Mouse (Mus musculus) forebrain, embryonic 13.5 days (tissue): Measurements from ENCODE around the gene Oxld1. TPM values are rescaled to one million over a fixed set of nuclear protein-coding genes. Genes with fewer than 3 reads are reported as not detected.
A peak's percentile ranks its signal among the peaks of the same experiment; 100 is the strongest.

Experiments
- ATAC-seq: fragments of 200-750 bp; cut with Nextera tagmentation; 2 replicates; pipeline ENCODE4 v1.8.0; 2017
- H3K27ac ChIP-seq: fragments of 300-500 bp; sonication (generic); 2 replicates; pipeline ENCODE4 v1.5.1; 2015; ENCODE audit warnings: inconsistent platforms, mild to moderate bottlenecking, moderate library complexity
- H3K27me3 ChIP-seq: fragments of 300-500 bp; sonication (generic); 2 replicates; pipeline ENCODE4 v1.6.1; 2015; ENCODE audit warnings: mild to moderate bottlenecking, inconsistent platforms
- H3K36me3 ChIP-seq: fragments of 300-500 bp; sonication (generic); 2 replicates; pipeline ENCODE4 v1.6.1; 2015; ENCODE audit warnings: mild to moderate bottlenecking, inconsistent platforms; ENCODE audit not compliant: poor library complexity, severe bottlenecking
- H3K4me1 ChIP-seq: fragments of 300-500 bp; sonication (generic); 2 replicates; pipeline ENCODE4 v1.6.1; 2015; ENCODE audit warnings: inconsistent platforms
- H3K4me2 ChIP-seq: fragments of 300-500 bp; sonication (generic); 2 replicates; pipeline ENCODE4 v1.6.1; 2015; ENCODE audit warnings: inconsistent platforms, mild to moderate bottlenecking, moderate library complexity
- H3K4me3 ChIP-seq: fragments of 300-500 bp; sonication (generic); 2 replicates; pipeline ENCODE4 v1.5.1; 2015; ENCODE audit warnings: mild to moderate bottlenecking, inconsistent platforms
- H3K9ac ChIP-seq: fragments of 300-500 bp; sonication (generic); 2 replicates; pipeline ENCODE4 v1.6.1; 2015; ENCODE audit warnings: mild to moderate bottlenecking, inconsistent platforms
- H3K9me3 ChIP-seq: fragments of 300-500 bp; sonication (generic); replicated peaks from 2 replicates; pipeline ENCODE4 v1.6.1; 2016; ENCODE audit warnings: inconsistent platforms
- WGBS: fragments of 180-500 bp; shearing (Covaris S2); methylation state at CpG from one replicate; pipeline ENCODE4 v1.1.7; 2015; 5-methylcytosine and 5-hydroxymethylcytosine counted together
- polyA plus RNA-seq: library from polyadenylated mRNA; unstranded; fragments of >200 nt; fragmentation: Nextera tagmentation; extraction: Ambion mirVana; gene quantifications from 2 replicates; pipeline ENCODE4 v1.2.1, GENCODE M21; 2015

Oxld1 gene
- polyA plus RNA-seq, 1 experiment from 2014 or later, result 10.7 TPM

- Histone ChIP-seq H3K36me3 (peaks cover 65% of the 10 kb centered on the region), H3K4me1 (peaks cover 27% of the 10 kb centered on the region), H3K4me2 (peak overlapping the region; percentile 93), H3K27me3 (no peaks in the 10 kb centered on the region), H3K9me3 (no peaks in the 10 kb centered on the region), H3K27ac (peak overlapping the region; percentile 15; the same call in 1 of the 2 replicates), H3K9ac (peak overlapping the region; percentile 91), H3K4me3 (peak overlapping the region; percentile 95)
- 2% methylated on average over 33 of the region's 33 CpGs for WGBS
- ATAC-seq, result peak; percentile 71
Measured at GRCm38 (mm10) chr11:120467736-120468092, 9.8 kb upstream of the Oxld1 start.

GRCm38 (mm10) chr11:120467051-120467735 is 9.3 kb upstream of the Oxld1 start, which contains the start of gene Arl16:
TSS of gene Arl16 (minus strand) at chr11:120467607.
- ATAC-seq, result peak; percentile 100
- under 1% methylated on average over 54 of the region's 54 CpGs for WGBS

DNA sequence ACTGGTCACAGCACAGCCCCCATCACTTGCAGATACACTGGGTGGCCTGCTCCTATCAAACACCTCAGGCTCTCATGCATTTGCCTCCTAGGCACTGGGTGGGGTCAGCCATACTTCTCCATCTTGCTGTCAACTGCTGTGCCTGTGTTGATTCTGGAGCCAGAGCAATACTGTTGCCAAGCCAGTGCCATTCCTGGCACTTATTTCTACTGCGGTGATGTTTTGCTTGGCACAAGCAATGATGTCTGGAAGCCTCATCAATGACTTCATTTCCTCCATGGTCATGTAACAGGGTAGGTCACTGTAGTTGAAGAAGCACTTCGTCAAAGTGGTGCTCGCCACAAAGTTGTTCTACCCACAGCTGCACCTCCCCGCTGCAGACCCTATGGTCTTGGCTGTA is 7.7 kb upstream of the Oxld1 start:
- no peak for ATAC-seq
- peak overlapping the region; percentile 95; the same call in 1 of the 2 replicates for H3K4me3 ChIP-seq
- H3K36me3 ChIP-seq, result peaks cover 65% of the 10 kb centered on the region
- no peaks in the 10 kb centered on the region for H3K9me3 ChIP-seq
- no peak overlapping the region for H3K27ac ChIP-seq
- 0 out of 2 replicates have a peak overlapping the region, but pooled peaks have one; percentile 96 for H3K9ac ChIP-seq
- H3K4me1 ChIP-seq, result peaks cover 27% of the 10 kb centered on the region
- H3K27me3 ChIP-seq, result no peaks in the 10 kb centered on the region
- peak overlapping the region; percentile 93 for H3K4me2 ChIP-seq
- 92% methylated on average over 4 of the region's 4 CpGs for WGBS

More at GRCm38 (mm10) chr11:120467051-120467735, 9.3 kb upstream of the Oxld1 start, which contains the start of gene Arl16:
- Histone ChIP-seq H3K4me2 (peak within 1 kb of the TSS; percentile 93), H3K9ac (peak within 1 kb of the TSS; percentile 96), H3K4me3 (peak within 1 kb of the TSS; percentile 95), H3K27me3 (no peaks in the 10 kb centered on the region), H3K36me3 (peaks cover 65% of the 10 kb centered on the region), H3K4me1 (peaks cover 27% of the 10 kb centered on the region), H3K27ac (peak within 1 kb of the TSS; percentile 79), H3K9me3 (no peaks in the 10 kb centered on the region)

DNA sequence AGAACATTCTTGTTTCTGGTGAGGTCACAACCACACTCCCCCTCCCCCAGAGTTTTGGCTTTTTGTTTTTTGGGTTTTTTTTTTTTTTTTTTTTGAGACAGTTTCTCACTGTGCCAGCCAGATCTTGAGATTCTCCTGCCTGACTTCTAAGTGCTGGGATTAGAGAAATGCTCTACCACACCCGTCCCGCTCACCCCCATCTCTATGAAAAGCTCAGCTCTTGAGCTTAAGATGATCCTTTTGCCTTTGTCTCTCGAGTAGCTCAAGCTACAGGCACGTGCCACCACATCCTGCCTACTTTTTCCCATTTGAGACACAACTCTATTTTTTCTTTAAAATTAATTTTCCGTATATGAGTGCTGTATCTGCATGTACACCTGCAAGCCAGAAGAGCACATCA is 6.5 kb upstream of the Oxld1 start:
- no peak overlapping the region for H3K9ac ChIP-seq
- H3K4me1 ChIP-seq, result peaks cover 32% of the 10 kb centered on the region
- ATAC-seq, result no peak
- no peaks in the 10 kb centered on the region for H3K27me3 ChIP-seq
- H3K27ac ChIP-seq, result no peak overlapping the region
- H3K4me2 ChIP-seq, result no peak overlapping the region
- WGBS, result 80% methylated on average over 5 of the region's 5 CpGs
- no peaks in the 10 kb centered on the region for H3K9me3 ChIP-seq
- H3K4me3 ChIP-seq, result no peak overlapping the region
- peaks cover 62% of the 10 kb centered on the region for H3K36me3 ChIP-seq

GRCm38 (mm10) chr11:120463536-120463935 is 5.7 kb upstream of the Oxld1 start:
- no peaks in the 10 kb centered on the region for H3K27me3 ChIP-seq
- no peak for ATAC-seq
- H3K4me3 ChIP-seq, result no peak overlapping the region
- no peak overlapping the region for H3K27ac ChIP-seq
- H3K9me3 ChIP-seq, result no peaks in the 10 kb centered on the region
- 93% methylated on average over 2 of the region's 2 CpGs for WGBS
- peaks cover 32% of the 10 kb centered on the region for H3K4me1 ChIP-seq
- no peak overlapping the region for H3K9ac ChIP-seq
- peaks cover 61% of the 10 kb centered on the region for H3K36me3 ChIP-seq
- H3K4me2 ChIP-seq, result no peak overlapping the region

DNA sequence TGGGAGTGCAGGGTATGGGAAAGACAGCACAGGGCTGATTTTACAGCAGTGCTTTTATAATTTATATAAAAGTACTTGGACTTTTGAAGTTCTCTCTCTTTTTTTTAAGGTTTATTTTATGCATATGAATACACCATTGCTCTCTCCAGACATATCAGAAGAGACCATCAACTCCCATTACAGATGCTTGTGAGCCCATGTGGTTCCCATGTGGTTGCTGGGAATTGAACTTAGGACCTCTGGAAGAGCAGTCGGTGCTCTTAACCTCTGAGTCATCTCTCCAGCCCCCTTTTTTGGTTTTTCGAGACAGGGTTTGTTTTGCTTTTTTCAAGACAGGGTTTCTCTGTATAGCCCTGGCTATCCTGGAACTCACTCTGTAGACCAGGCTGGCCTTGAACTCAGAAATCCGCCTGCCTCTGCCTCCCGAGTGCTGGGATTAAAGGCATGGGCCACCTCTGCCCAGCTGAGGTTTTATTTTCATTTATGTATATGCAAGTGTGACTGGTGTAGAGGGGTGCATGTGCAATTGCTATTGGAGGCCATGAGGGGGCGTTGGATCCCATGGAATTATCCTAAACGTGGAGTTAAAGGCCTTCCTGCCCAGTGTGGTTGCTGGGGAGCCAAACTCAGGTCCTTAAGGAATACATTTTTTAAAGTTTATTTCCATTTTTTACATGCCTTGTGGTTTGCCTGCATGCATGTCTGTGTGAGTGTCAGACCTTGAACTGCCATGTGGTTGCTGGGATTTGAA is 1.2 kb upstream of the Oxld1 start:
- Histone ChIP-seq H3K27me3 (no peaks in the 10 kb centered on the region), H3K4me3 (peak overlapping the region; percentile 90), H3K9ac (peak overlapping the region; percentile 94), H3K36me3 (peaks cover 46% of the 10 kb centered on the region), H3K4me2 (peak overlapping the region; percentile 93), H3K27ac (no peak overlapping the region), H3K9me3 (no peaks in the 10 kb centered on the region), H3K4me1 (peaks cover 25% of the 10 kb centered on the region)
- 70% methylated on average over 6 of the region's 6 CpGs for WGBS
- ATAC-seq, result no peak

- Histone ChIP-seq H3K4me3 (peak overlapping the region; percentile 90), H3K36me3 (peaks cover 30% of the 10 kb centered on the region), H3K4me1 (peaks cover 25% of the 10 kb centered on the region), H3K9me3 (no peaks in the 10 kb centered on the region), H3K4me2 (peak overlapping the region; percentile 93), H3K27ac (peak overlapping the region; percentile 62; the same call in 1 of the 2 replicates), H3K9ac (peak overlapping the region; percentile 94), H3K27me3 (no peaks in the 10 kb centered on the region)
- 31% methylated on average over 14 of the region's 14 CpGs for WGBS
- ATAC-seq, result peak; percentile 7; the same call in 1 of the 2 replicates
Measured at GRCm38 (mm10) chr11:120457370-120457769, 498 bp downstream of the Oxld1 start.

- peaks cover 11% of the 10 kb centered on the region for H3K36me3 ChIP-seq
- H3K4me3 ChIP-seq, result no peak overlapping the region
- no peak for ATAC-seq
- no peak overlapping the region for H3K27ac ChIP-seq
- H3K4me2 ChIP-seq, result no peak overlapping the region
- H3K9ac ChIP-seq, result no peak overlapping the region
- no peaks in the 10 kb centered on the region for H3K9me3 ChIP-seq
- H3K4me1 ChIP-seq, result peaks cover 25% of the 10 kb centered on the region
- WGBS, result 96% methylated on average over 7 of the region's 7 CpGs
- H3K27me3 ChIP-seq, result no peaks in the 10 kb centered on the region
Measured at GRCm38 (mm10) chr11:120455413-120455812, 2.5 kb downstream of the Oxld1 start.

DNA sequence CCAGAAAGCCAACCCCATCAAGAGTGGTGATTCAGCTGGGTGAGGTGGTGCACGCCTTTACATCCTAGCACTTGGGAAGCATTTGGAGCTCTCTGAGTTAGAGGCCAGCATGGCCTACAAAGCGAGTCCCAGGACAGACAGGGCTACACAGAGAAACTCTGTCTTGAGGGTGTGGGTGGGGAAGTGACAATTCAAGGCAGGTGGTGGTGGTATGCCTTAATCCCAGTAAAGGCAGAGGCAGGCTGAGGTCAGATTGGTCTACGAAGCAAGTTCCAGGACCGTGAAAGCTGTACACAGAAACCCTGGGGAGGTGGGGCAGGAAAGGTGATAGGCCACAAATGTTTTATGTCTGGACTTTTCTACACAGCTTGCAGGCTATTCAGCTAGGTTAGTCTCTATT is 2.9 kb downstream of the Oxld1 start:
- H3K27ac ChIP-seq, result no peak overlapping the region
- no peaks in the 10 kb centered on the region for H3K27me3 ChIP-seq
- no peak overlapping the region for H3K4me2 ChIP-seq
- no peaks in the 10 kb centered on the region for H3K9me3 ChIP-seq
- H3K4me1 ChIP-seq, result peaks cover 25% of the 10 kb centered on the region
- H3K9ac ChIP-seq, result no peak overlapping the region
- H3K36me3 ChIP-seq, result peaks cover 9% of the 10 kb centered on the region
- WGBS, result 95% methylated on average over 4 of the region's 4 CpGs
- no peak for ATAC-seq
- H3K4me3 ChIP-seq, result no peak overlapping the region

- ATAC-seq, result no peak
- WGBS, result 85% methylated on average over 4 of the region's 4 CpGs
Measured at GRCm38 (mm10) chr11:120453306-120453705, 4.6 kb downstream of the Oxld1 start, which contains the start of gene Pde6g. TSS of gene Pde6g (minus strand) at chr11:120453500.

DNA sequence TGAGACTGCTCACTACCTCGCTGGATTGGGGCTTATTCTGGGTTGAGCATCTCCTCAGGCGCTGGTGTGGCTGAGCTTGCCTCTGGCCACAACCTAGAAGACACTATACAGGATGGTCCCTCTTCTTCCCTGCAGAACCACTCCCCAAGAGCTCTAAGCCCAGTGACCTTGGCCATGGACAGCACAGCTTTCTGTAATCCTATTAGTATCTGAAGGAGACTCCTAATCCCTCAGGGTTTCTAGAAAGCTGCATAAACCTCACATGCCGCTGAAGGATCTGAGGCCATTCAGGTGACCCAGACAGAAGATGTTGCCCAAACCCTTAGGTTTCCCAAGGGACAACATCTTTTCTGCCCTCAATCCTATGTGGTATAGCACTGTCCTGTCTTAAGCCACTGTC is 5.6 kb downstream of the Oxld1 start:
- Histone ChIP-seq H3K36me3 (no peaks in the 10 kb centered on the region), H3K9ac (no peak overlapping the region; the same call in 1 of the 2 replicates), H3K27me3 (no peaks in the 10 kb centered on the region), H3K4me2 (no peak overlapping the region), H3K9me3 (no peaks in the 10 kb centered on the region), H3K4me1 (peaks cover 6% of the 10 kb centered on the region), H3K27ac (no peak overlapping the region), H3K4me3 (no peak overlapping the region)
- 59% methylated on average over 3 of the region's 3 CpGs for WGBS
- ATAC-seq, result no peak

More at GRCm38 (mm10) chr11:120453306-120453705, 4.6 kb downstream of the Oxld1 start, which contains the start of gene Pde6g:
- H3K36me3 ChIP-seq, result no peaks in the 10 kb centered on the region
- H3K9me3 ChIP-seq, result no peaks in the 10 kb centered on the region
- H3K27ac ChIP-seq, result no peak within 1 kb of the TSS
- H3K4me1 ChIP-seq, result peaks cover 9% of the 10 kb centered on the region
- H3K4me3 ChIP-seq, result no peak within 1 kb of the TSS
- no peak within 1 kb of the TSS for H3K9ac ChIP-seq
- H3K4me2 ChIP-seq, result no peak within 1 kb of the TSS
- H3K27me3 ChIP-seq, result no peaks in the 10 kb centered on the region

- WGBS, result 84% methylated on average over 7 of the region's 7 CpGs
Measured at GRCm38 (mm10) chr11:120447179-120447578, 10.7 kb downstream of the Oxld1 start.

More at GRCm38 (mm10) chr11:120447179-120447578, 10.7 kb downstream of the Oxld1 start:
- ATAC-seq, result no peak
- no peaks in the 10 kb centered on the region for H3K36me3 ChIP-seq
- H3K27ac ChIP-seq, result no peak overlapping the region
- H3K4me1 ChIP-seq, result no peaks in the 10 kb centered on the region
- no peak overlapping the region for H3K4me3 ChIP-seq
- no peak overlapping the region for H3K4me2 ChIP-seq
- H3K9me3 ChIP-seq, result no peaks in the 10 kb centered on the region
- no peaks in the 10 kb centered on the region for H3K27me3 ChIP-seq
- H3K9ac ChIP-seq, result no peak overlapping the region
